8 mouse cellular contexts compared by ENCODE assay signal in genomic region chr15:89180571-89181229, GRCm38 (mm10). TPM values are rescaled to one million over a fixed set of nuclear protein-coding genes. Genes with fewer than 3 reads are reported as not detected.
DNase-seq lines count a peak whose midpoint lies in the region; ATAC-seq and TF ChIP-seq lines count a peak whose summit lies in the region.

Plxnb2 (minus strand) TSS chr15:89180788.

- peak within 1 kb of the TSS; percentile 80 for H3K9ac ChIP-seq in intestine, embryonic 15.5 days

- ATAC-seq in intestine, embryonic 15.5 days: peak; percentile 87

- peak within 1 kb of the TSS; percentile 85 for H3K4me3 ChIP-seq in intestine, embryonic 15.5 days (replicated peaks)
- peak within 1 kb of the TSS; percentile 89 for H3K4me3 ChIP-seq in small intestine, adult 2 months (ENCODE audit: low read depth, low read length)

- no peak for TF ChIP-seq CTCF in small intestine, adult 2 months (IDR thresholded peaks at IDR 0.05; ENCODE audit: extremely low read depth, insufficient read length, insufficient replicate concordance, low read depth, low read length)

- under 1% methylated on average over 63 of the region's 72 CpGs for WGBS in intestine, embryonic 15.5 days
- 1% methylated on average over 69 of the region's 72 CpGs for WGBS in small intestine, adult 2 months

- TF ChIP-seq POLR2A in small intestine, adult 2 months (IDR thresholded peaks at IDR 0.05; ENCODE audit: low read depth, low read length): peak; percentile 56; the same call in 1 of the 2 replicates

- intact Hi-C loops in left cerebral cortex, postnatal 36 days (cut with DNase I): loop anchor here (2.0 kb wide), 1 partner anchor 16 kb away; the partner anchor contains the start of gene Dennd6b

- peaks cover 45% of the 10 kb centered on the region for H3K4me1 ChIP-seq in intestine, embryonic 15.5 days (replicated peaks)
- peaks cover 36% of the 10 kb centered on the region for H3K4me1 ChIP-seq in small intestine, adult 2 months (ENCODE audit: control insufficient read depth, insufficient read depth, insufficient read length, low read length)

- H3K36me3 ChIP-seq in intestine, embryonic 15.5 days: no peaks in the 10 kb centered on the region
- no peaks in the 10 kb centered on the region for H3K36me3 ChIP-seq in small intestine, adult 2 months (ENCODE audit: control insufficient read depth, insufficient read depth, low read length)

- no peaks in the 10 kb centered on the region for H3K9me3 ChIP-seq in intestine, embryonic 15.5 days

- no peaks in the 10 kb centered on the region for H3K27me3 ChIP-seq in intestine, embryonic 15.5 days (replicated peaks)
- no peaks in the 10 kb centered on the region for H3K27me3 ChIP-seq in small intestine, adult 2 months (ENCODE audit: control insufficient read depth, insufficient read depth, low read length)

- H3K4me2 ChIP-seq in intestine, embryonic 15.5 days (replicated peaks): peak within 1 kb of the TSS; percentile 90

- peak; percentile 79 for DNase-seq in layer of hippocampus, adult 11-12 months (ENCODE audit: low spot score)
- DNase-seq in layer of hippocampus, adult 9-10 months (ENCODE audit: low spot score): no peak
- peak; percentile 96 for DNase-seq in embryo, embryonic 11 days
- peak; percentile 66 to 81 for DNase-seq in gastrocnemius, postnatal 4 days (ENCODE audit: low spot score in 2 of 2)
- peak; percentile 81 to 82 for DNase-seq in left cerebral cortex, postnatal 36 days (ENCODE audit: low spot score in 2 of 2)
- DNase-seq in mesoderm, embryonic 11.5 days (ENCODE audit: low read depth, low spot score): peak; percentile 90

- peak within 1 kb of the TSS; percentile 93 for H3K27ac ChIP-seq in intestine, embryonic 15.5 days
- peak within 1 kb of the TSS; percentile 100 for H3K27ac ChIP-seq in small intestine, adult 2 months (ENCODE audit: insufficient read depth, low read depth, low read length)

RNA-seq across cellular contexts. Expression of gene Plxnb2, which starts in this region (rescaled TPM):
- total RNA-seq in gastrocnemius, postnatal 4 days (2021): 10 to 100 TPM; 81.0 to 84.7 TPM
- polyA plus RNA-seq in intestine, embryonic 15.5 days (2015; fragmentation: Nextera tagmentation; extraction: Ambion mirVana): 107 and 118 TPM in 2 replicates
- total RNA-seq in left cerebral cortex, postnatal 36 days (2021): 10 to 100 TPM; 42.2 to 54.0 TPM
- polyA plus RNA-seq in small intestine, adult 2 months (2012; rRNA removed): 213 and 376 TPM in 2 replicates
